Mouse (Mus musculus) hindbrain, postnatal 0 days (tissue): ENCODE data around the gene Nlrc5. TPM values are rescaled to one million over a fixed set of nuclear protein-coding genes. Genes with fewer than 3 reads are reported as not detected.

Experiments
- ATAC-seq: fragments of 200-750 bp; cut with Nextera tagmentation; 2 replicates; pipeline ENCODE4 v1.8.0; 2017; ENCODE audit warnings: mild to moderate bottlenecking, moderate TSS enrichment, moderate library complexity
- DNase-seq: peaks from one replicate; pipeline ENCODE4 v3.0.0-alpha.2; 2015; ENCODE audit warnings: low spot score
- H3K27ac ChIP-seq: fragments of 300-500 bp; sonication (generic); 2 replicates; pipeline ENCODE4 v1.5.1; 2014; ENCODE audit warnings: mild to moderate bottlenecking
- H3K27me3 ChIP-seq: fragments of 300-500 bp; sonication (generic); 2 replicates; pipeline ENCODE4 v1.6.1; 2014; ENCODE audit warnings: low read length, mixed read lengths; ENCODE audit not compliant: insufficient read depth
- H3K36me3 ChIP-seq: fragments of 300-500 bp; sonication (generic); 2 replicates; pipeline ENCODE4 v1.6.1; 2014; ENCODE audit warnings: low read length, mixed read lengths; ENCODE audit not compliant: insufficient read depth
- H3K4me1 ChIP-seq: fragments of 300-500 bp; sonication (generic); 2 replicates; pipeline ENCODE4 v1.6.1; 2014; ENCODE audit warnings: antibody characterized with exemption, low read length, mixed read lengths; ENCODE audit not compliant: insufficient read depth
- H3K4me2 ChIP-seq: fragments of 300-500 bp; sonication (generic); 2 replicates; pipeline ENCODE4 v1.6.1; 2014; ENCODE audit warnings: low read depth, mild to moderate bottlenecking, low read length, moderate library complexity, mixed read lengths
- H3K4me3 ChIP-seq: fragments of 300-500 bp; sonication (generic); 2 replicates; pipeline ENCODE4 v1.5.1; 2014; ENCODE audit warnings: low read length
- H3K9ac ChIP-seq: fragments of 300-500 bp; sonication (generic); replicated peaks from 2 replicates; pipeline ENCODE4 v1.6.1; 2014; ENCODE audit warnings: mild to moderate bottlenecking, low read length, moderate library complexity, mixed read lengths
- H3K9me3 ChIP-seq: fragments of 300-500 bp; sonication (generic); 2 replicates; pipeline ENCODE4 v1.6.1; 2016; ENCODE audit warnings: low read length, mixed read lengths
- CTCF ChIP-seq: IDR thresholded peaks from 2 replicates; pipeline ENCODE4 v1.5.1; 2016; ENCODE audit warnings: antibody characterized with exemption, control low read depth, low read depth
- WGBS: fragments of 180-500 bp; shearing (Covaris S2); extraction: QIAGEN DNeasy Blood & Tissue Kit; methylation state at CpG from one replicate; pipeline ENCODE4 v1.1.7; 2014; 5-methylcytosine and 5-hydroxymethylcytosine counted together
- polyA plus RNA-seq: library from polyadenylated mRNA; unstranded; fragments of >200 nt; fragmentation: Nextera tagmentation; extraction: Ambion mirVana; gene quantifications from 2 replicates; pipeline ENCODE4 v1.2.1, GENCODE M21; 2015
- total RNA-seq: library from RNA; depleted of rRNA; stranded (reverse); fragments of >200 nt; gene quantifications from 2 replicates; pipeline ENCODE4 v1.2.3, GENCODE M21; 2014

Nlrc5 gene
- total and polyA plus RNA-seq, 2 experiments from 2014 or later = 0.38 to 0.89 TPM

DNA sequence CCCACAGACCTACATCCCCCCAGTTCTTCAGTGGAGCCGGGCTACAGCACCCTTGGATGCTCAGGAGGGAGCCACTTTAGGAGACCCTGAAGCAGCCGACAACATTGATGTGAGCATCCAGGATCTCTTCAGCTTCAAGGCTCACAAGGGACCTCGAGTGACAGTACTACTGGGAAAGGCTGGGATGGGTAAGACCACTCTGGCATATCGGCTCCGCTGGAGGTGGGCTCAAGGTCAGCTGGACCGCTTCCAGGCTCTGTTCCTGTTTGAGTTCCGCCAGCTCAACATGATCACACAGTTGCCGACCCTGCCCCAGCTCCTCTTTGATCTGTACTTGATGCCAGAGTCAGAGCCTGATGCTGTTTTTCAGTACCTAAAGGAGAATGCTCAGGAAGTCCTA lies 41.6 kb downstream of the Nlrc5 start:
- no peak for DNase-seq
- Histone ChIP-seq H3K9me3 (no peaks in the 10 kb centered on the region), H3K9ac (no peak overlapping the region), H3K4me2 (no peak overlapping the region), H3K4me3 (no peak overlapping the region), H3K4me1 (no peaks in the 10 kb centered on the region), H3K36me3 (no peaks in the 10 kb centered on the region), H3K27ac (no peak overlapping the region), H3K27me3 (no peaks in the 10 kb centered on the region)
- TF ChIP-seq CTCF = no peak
- ATAC-seq = no peak
- WGBS = 75% methylated on average over 8 of the region's 8 CpGs

DNA sequence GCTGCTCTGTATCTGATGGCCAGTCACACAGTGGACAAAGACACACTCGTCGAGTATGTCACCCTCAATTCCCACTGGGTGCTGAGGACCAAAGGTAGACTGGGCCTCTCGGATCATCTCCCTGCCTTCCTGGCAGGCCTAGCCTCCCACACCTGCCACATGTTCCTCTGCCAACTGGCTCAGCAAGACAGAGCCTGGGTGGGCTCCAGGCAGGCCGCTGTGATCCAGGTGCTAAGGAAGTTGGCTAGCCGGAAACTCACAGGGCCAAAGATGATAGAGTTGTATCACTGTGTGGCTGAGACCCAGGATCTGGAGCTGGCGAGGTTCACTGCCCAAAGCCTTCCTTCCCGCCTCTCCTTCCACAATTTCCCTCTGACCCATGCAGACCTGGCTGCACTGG lies 42.7 kb downstream of the Nlrc5 start:
- no peaks in the 10 kb centered on the region for H3K4me1 ChIP-seq
- H3K27me3 ChIP-seq = no peaks in the 10 kb centered on the region
- H3K4me2 ChIP-seq = no peak overlapping the region
- 68% methylated on average over 7 of the region's 7 CpGs for WGBS
- H3K4me3 ChIP-seq = no peak overlapping the region
- H3K36me3 ChIP-seq = no peaks in the 10 kb centered on the region
- H3K27ac ChIP-seq = no peak overlapping the region
- TF ChIP-seq CTCF = no peak
- H3K9ac ChIP-seq = no peak overlapping the region
- H3K9me3 ChIP-seq = no peaks in the 10 kb centered on the region
- DNase-seq = no peak
- no peak for ATAC-seq

DNA sequence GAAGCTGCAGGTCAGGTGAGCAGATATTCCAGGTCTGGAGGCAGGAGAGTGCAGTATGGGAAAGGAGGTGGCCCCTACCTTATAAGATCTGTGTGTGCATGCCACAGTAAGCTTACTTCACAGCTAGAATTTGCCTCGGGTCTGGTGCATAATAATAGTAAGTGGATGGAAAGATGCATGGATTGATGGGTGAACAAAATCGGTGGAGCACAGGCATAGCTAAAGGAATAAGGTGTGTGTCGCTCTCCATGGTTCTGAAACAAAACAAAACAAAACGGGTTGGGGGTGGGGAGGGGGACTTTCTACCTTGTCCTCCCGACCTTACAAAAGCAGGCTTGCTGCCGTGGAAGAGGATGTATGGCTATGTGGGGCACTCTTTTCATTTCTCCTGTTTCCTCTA lies 47.9 kb downstream of the Nlrc5 start:
- no peak overlapping the region for H3K4me3 ChIP-seq
- H3K9me3 ChIP-seq = no peaks in the 10 kb centered on the region
- H3K27ac ChIP-seq = no peak overlapping the region
- no peak for ATAC-seq
- no peaks in the 10 kb centered on the region for H3K4me1 ChIP-seq
- no peak for DNase-seq
- H3K36me3 ChIP-seq = no peaks in the 10 kb centered on the region
- no peak overlapping the region for H3K9ac ChIP-seq
- no peaks in the 10 kb centered on the region for H3K27me3 ChIP-seq
- 10% methylated on average over 6 of the region's 6 CpGs for WGBS
- H3K4me2 ChIP-seq = no peak overlapping the region
- no peak for TF ChIP-seq CTCF

DNA sequence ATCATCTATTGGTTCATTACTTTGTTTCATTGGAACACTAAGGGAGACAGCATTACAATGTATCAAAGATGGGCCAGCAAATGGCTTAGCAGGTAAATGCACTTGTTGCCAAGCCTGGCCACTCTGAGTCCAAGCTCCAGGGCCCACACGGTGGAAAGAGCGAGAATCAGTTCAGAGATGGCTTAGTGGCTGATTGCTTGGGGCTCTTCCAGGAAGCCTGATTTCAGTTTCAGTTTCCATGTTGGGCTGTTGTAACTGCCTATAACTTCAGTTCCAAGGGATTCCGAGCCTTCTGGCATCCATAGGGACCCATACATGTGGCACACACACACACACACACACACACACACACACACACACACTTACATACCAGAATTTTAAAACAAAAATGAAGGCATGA lies 51.1 kb downstream of the Nlrc5 start:
- no peak for DNase-seq
- WGBS = 79% methylated on average over 3 of the region's 3 CpGs

DNA sequence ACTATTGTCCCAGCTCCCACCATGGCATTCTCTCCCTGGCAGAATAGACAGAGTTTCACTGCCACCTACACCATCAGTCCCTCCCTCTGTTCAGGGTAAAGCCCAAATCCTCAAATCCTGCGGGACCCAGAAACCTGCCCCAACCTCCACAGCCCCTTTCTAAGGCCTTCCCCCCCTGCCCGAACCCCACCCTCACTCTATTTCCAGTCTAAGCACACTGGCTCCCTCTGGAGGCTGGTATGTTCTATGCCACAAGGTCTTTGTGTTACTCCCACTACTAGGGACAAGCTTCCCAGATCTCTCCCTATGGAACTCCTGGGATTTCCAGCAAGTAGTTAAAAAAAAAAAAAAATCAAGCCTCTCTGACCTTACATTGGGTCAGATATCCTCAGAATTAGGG lies 51.7 kb downstream of the Nlrc5 start:
- WGBS = 17% methylated on average over 2 of the region's 2 CpGs
- Histone ChIP-seq H3K9me3 (no peaks in the 10 kb centered on the region), H3K36me3 (no peaks in the 10 kb centered on the region), H3K27ac (no peak overlapping the region), H3K4me2 (no peak overlapping the region), H3K4me3 (no peak overlapping the region), H3K4me1 (no peaks in the 10 kb centered on the region), H3K9ac (no peak overlapping the region), H3K27me3 (no peaks in the 10 kb centered on the region)
- DNase-seq = peak; percentile 65
- TF ChIP-seq CTCF = peak; percentile 77
- ATAC-seq = 0 out of 2 replicates have a peak, but pooled peaks have one; percentile 45

More for the DNA sequence above, 51.1 kb downstream of the Nlrc5 start:
- Histone ChIP-seq H3K36me3 (no peaks in the 10 kb centered on the region), H3K4me2 (no peak overlapping the region), H3K9me3 (no peaks in the 10 kb centered on the region), H3K27me3 (no peaks in the 10 kb centered on the region), H3K27ac (no peak overlapping the region), H3K4me1 (no peaks in the 10 kb centered on the region), H3K9ac (no peak overlapping the region), H3K4me3 (no peak overlapping the region)
- ATAC-seq = no peak
- no peak for TF ChIP-seq CTCF

DNA sequence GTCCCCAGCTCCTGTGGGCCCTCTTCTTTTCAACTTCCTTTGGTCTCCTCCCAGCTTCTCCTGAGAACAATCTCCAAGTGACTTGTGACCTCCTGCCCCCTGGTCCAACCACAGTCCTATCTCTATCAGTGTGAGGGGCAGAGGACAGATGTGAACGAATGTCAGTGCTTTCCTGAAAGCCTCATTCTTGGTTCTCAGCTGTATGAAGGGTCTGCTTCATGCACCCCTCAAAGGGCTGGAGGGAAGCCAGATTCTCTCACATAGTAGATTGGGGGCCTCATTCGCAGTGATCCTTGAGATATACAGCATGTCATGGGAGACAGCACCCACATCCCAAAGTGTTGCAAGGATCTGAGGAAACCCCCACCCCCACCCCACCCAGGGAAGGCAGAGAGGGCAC lies 53.9 kb downstream of the Nlrc5 start:
- Histone ChIP-seq H3K4me3 (no peak overlapping the region), H3K9ac (no peak overlapping the region), H3K27ac (no peak overlapping the region), H3K27me3 (no peaks in the 10 kb centered on the region), H3K9me3 (no peaks in the 10 kb centered on the region), H3K4me2 (no peak overlapping the region), H3K36me3 (no peaks in the 10 kb centered on the region), H3K4me1 (no peaks in the 10 kb centered on the region)
- no peak for TF ChIP-seq CTCF
- ATAC-seq (no peak), DNase-seq (no peak)
- WGBS = 57% methylated on average over 2 of the region's 2 CpGs

DNA sequence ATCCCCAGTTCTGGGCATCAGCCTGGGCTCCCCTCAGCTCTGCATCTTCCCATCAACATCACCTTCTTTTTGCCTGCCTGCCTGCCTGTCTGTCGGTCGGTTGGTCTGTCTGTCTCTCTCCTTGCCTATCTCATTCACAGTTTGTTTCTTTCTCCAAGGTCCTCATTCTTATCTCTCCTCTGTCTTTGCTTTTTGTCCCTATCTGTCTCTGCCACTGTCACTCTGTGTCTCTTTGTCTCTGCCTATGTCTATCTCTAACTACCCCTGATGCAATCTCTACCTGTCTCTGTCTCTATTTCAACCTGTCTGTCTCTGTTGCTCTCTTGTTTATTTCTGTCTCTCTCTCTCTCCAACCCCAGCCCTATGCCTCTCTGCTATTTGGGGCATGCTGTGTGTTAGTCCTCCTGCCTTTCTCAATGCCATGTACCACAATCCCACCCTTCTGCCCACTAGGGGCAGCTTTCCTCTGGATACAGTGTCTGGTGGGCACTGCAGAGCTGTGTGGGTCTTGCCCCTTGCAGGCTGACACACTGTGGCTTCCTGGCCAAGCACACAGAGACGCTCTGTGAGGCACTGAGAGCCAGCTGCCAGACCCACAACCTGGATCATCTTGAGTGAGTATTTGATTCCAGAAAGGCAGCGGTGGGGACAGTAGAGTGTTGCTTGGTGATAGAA lies 55.8 kb downstream of the Nlrc5 start:
- 72% methylated on average over 4 of the region's 4 CpGs for WGBS
- Histone ChIP-seq H3K9ac (no peak overlapping the region), H3K9me3 (no peaks in the 10 kb centered on the region), H3K4me3 (no peak overlapping the region), H3K27me3 (no peaks in the 10 kb centered on the region), H3K36me3 (no peaks in the 10 kb centered on the region), H3K4me1 (no peaks in the 10 kb centered on the region), H3K27ac (no peak overlapping the region), H3K4me2 (no peak overlapping the region)
- no peak for DNase-seq
- no peak for ATAC-seq
- peak; percentile 64 for TF ChIP-seq CTCF
